Mouse (Mus musculus): ENCODE measurements around the gene Mfsd2b.

DNA sequence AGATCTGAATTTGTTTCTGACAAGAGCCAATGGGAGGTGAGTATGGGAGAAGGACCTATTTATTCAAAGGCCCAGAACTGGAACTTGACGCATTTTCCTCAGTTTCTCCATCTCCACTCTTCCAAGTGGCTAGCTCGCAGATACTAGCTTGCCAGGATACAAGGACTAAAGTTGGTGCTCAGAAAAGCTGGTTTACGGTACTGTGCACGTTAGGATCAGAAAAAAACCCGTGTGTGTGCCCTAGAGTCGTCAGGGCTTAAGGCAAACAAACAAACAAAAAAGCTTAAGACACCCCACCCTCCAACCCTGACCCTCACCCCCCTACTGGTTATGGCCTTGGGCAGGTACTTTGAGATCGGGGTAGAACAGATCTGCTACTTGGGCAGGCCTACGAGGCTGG lies 31.7 kb downstream of the Mfsd2b start:
- TF ChIP-seq CTCF (IDR thresholded peaks at IDR 0.05; ENCODE audit: low read depth) (no peak), EP300 (optimal IDR thresholded peaks at IDR 0.05) (no peak)
